Mouse (Mus musculus): ENCODE results near the gene Clpx. TPM values are rescaled to one million over a fixed set of nuclear protein-coding genes. Genes with fewer than 3 reads are reported as not detected.
"Not testable (repeated sequence)": the region's sequence is repeated elsewhere in the genome, so short reads cannot be mapped to it uniquely, and the experiment has no call there.

Gene Clpx
- polyA plus RNA-seq, 1 experiment from 2014 or later: 50.9 TPM

DNA sequence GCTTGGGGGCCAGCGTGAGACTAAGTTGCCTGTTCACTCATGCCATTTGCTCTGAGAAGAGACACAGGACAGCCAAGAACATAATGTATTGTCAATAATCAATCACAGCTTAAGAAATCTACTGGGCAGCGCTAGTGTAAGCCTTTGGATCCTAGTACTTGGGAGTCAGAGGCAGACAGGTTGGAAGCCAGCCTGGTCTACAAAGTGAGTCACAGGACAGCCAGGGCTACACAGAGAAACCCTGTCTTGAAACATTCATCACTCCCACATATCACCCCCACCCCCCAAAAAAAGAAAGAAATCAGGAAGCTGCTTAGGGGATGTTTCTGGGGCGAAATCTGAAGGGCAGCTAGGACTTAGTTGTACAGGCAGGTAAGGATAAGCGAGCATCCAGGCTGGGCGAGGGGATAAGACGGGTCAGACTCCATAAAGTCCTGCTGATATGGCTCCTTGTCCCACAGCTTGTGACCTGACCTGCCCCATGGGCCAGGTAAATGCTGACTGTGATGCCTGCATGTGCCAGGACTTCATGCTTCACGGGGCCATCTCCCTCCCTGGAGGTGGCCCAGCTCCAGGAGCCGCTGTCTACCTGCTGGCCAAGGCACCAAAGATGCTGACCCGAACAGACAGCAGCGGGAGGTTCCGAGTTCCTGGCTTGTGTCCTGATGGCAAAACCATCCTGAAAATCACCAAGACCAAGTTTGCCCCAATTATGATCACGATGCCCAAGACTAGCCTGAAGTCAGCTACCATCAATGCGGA, 20.8 kb upstream of the Clpx start:
- H3K36me3 ChIP-seq (replicated peaks): no peaks in the 10 kb centered on the region
- no peak overlapping the region for H3K4me3 ChIP-seq
- no peak for DNase-seq (ENCODE audit: low spot score)
- H3K9me3 ChIP-seq: no peaks in the 10 kb centered on the region
- H3K27ac ChIP-seq (replicated peaks): no peak overlapping the region; the same call in 1 of the 2 replicates
- H3K4me1 ChIP-seq: peaks cover 3% of the 10 kb centered on the region; the same call in 1 of the 2 replicates
- 88% methylated on average over 13 of the region's 13 CpGs for WGBS
- peaks cover 8% of the 10 kb centered on the region; the same call in 1 of the 2 replicates for H3K27me3 ChIP-seq (replicated peaks; ENCODE audit: low read depth, poor library complexity, severe bottlenecking)

DNA sequence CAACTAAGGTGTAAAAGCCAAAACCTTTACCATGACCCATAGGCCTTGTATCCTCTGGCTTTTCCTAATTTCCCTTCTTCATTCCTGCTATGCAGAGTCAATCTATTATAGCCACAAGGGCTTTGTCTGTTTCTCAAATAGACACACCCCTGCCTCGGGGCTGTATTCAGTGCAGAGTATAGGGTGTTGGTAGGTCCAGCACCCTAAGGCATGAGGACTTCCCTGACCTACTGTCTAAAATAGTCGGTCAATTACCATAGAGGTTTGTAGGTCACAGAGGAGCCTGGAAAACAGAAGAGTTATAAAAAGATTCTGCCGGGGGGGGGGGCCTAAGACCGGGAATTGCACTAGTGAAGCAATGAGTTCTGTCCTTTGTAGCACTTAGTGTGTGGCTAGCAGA, 20.2 kb upstream of the Clpx start:
- Histone ChIP-seq H3K4me3 (no peak overlapping the region), H3K27me3 (replicated peaks; ENCODE audit: low read depth, poor library complexity, severe bottlenecking) (peaks cover 8% of the 10 kb centered on the region; the same call in 1 of the 2 replicates), H3K27ac (replicated peaks) (no peak overlapping the region), H3K4me1 (0 out of 2 replicates have a peak, but pooled peaks cover 3% of the 10 kb centered on the region), H3K9me3 (no peaks in the 10 kb centered on the region), H3K36me3 (replicated peaks) (no peaks in the 10 kb centered on the region)
- no peak for DNase-seq (ENCODE audit: low spot score)
- 85% methylated on average over 4 of the region's 4 CpGs for WGBS

- not testable (repeated sequence) for H3K36me3 ChIP-seq (replicated peaks); H3K4me1 ChIP-seq; DNase-seq (ENCODE audit: low spot score); H3K4me3 ChIP-seq; H3K27ac ChIP-seq (replicated peaks); H3K9me3 ChIP-seq; H3K27me3 ChIP-seq (replicated peaks; ENCODE audit: low read depth, poor library complexity, severe bottlenecking)
- WGBS: 77% methylated on average over 3 of the region's 3 CpGs
Observed at GRCm38 (mm10) chr9:65274851-65275250, 19.2 kb upstream of the Clpx start.

DNA sequence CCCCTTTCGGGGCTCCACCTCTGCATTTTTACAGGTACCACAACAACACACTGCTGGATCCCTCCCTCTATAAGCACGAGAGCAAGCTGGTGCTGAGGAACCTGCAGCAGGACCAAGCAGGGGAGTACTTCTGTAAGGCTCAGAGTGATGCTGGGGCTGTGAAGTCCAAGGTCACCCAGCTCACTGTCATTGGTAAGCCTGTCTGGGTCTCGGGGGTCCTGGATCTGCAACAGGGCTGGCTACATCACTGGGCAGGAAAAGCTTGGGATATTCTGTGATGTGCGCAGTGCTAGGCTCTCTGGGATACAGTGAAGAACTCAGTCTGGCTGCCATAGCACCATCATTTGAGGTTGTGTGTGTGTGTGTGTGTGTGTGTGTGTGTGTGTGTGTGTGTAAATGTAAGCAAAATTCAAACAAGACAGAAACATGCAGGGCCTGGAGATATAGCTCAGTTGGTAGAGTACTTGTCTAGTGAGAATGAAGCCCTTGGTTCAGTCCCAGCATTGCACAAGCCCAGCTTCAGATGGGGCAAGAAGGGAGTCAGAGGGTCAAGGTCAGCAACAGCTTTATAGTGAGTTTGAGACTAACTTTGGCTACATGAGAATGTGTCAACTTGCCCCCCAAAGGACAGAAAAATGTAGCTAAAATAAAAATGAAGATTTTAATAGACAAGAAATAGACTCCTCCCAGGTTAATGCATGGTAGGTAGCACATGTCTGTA, 18.1 kb upstream of the Clpx start:
- no peak for DNase-seq (ENCODE audit: low spot score)
- H3K4me1 ChIP-seq: 0 out of 2 replicates have a peak, but pooled peaks cover 3% of the 10 kb centered on the region
- no peak overlapping the region for H3K4me3 ChIP-seq
- H3K36me3 ChIP-seq (replicated peaks): no peaks in the 10 kb centered on the region
- H3K9me3 ChIP-seq: no peaks in the 10 kb centered on the region
- 87% methylated on average over 4 of the region's 4 CpGs for WGBS
- no peaks in the 10 kb centered on the region for H3K27me3 ChIP-seq (replicated peaks; ENCODE audit: low read depth, poor library complexity, severe bottlenecking)
- no peak overlapping the region for H3K27ac ChIP-seq (replicated peaks)

GRCm38 (mm10) chr9:65281536-65282151, 12.4 kb upstream of the Clpx start:
- Histone ChIP-seq H3K4me3 (no peak overlapping the region), H3K27ac (replicated peaks) (no peak overlapping the region), H3K9me3 (no peaks in the 10 kb centered on the region), H3K27me3 (replicated peaks; ENCODE audit: low read depth, poor library complexity, severe bottlenecking) (no peaks in the 10 kb centered on the region), H3K36me3 (replicated peaks) (no peaks in the 10 kb centered on the region), H3K4me1 (no peaks in the 10 kb centered on the region)
- DNase-seq (ENCODE audit: low spot score): no peak
- 79% methylated on average over 5 of the region's 5 CpGs for WGBS

DNA sequence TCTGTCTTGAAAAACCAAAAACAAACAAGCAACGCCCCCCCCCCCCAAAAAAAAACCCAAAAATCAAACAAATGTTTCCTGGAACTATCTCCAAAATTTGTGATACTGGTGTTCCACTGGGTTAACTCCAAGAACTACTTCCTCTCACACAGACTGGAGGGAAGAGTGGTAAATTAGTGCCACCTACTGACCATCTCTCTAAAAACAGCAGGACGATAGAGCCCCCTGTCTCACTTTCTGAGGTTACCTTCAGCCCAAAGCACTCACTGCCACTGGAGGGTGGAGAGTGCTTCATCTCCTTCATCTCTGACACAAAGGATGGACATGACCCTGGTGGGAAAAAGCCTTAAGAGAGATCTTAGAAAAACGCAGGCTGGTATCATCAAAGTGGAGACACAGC, 10.8 kb upstream of the Clpx start:
- Histone ChIP-seq H3K27ac (replicated peaks) (no peak overlapping the region), H3K4me1 (no peaks in the 10 kb centered on the region), H3K36me3 (replicated peaks) (no peaks in the 10 kb centered on the region), H3K9me3 (no peaks in the 10 kb centered on the region), H3K27me3 (replicated peaks; ENCODE audit: low read depth, poor library complexity, severe bottlenecking) (no peaks in the 10 kb centered on the region), H3K4me3 (no peak overlapping the region)
- DNase-seq (ENCODE audit: low spot score): peak; percentile 14
- WGBS: 3% methylated on average over 3 of the region's 3 CpGs

- DNase-seq (ENCODE audit: low spot score); H3K27ac ChIP-seq (replicated peaks); H3K36me3 ChIP-seq (replicated peaks); H3K4me1 ChIP-seq; H3K9me3 ChIP-seq; H3K27me3 ChIP-seq (replicated peaks; ENCODE audit: low read depth, poor library complexity, severe bottlenecking); H3K4me3 ChIP-seq: not testable (repeated sequence)
- 88% methylated on average over 5 of the region's 5 CpGs for WGBS
Observed at GRCm38 (mm10) chr9:65288252-65288651, 5.8 kb upstream of the Clpx start.

GRCm38 (mm10) chr9:65289988-65290387, 4.1 kb upstream of the Clpx start:
- 90% methylated on average over 4 of the region's 4 CpGs for WGBS
- no peaks in the 10 kb centered on the region for H3K36me3 ChIP-seq (replicated peaks)
- H3K9me3 ChIP-seq: no peaks in the 10 kb centered on the region
- DNase-seq (ENCODE audit: low spot score): no peak
- H3K4me3 ChIP-seq: no peak overlapping the region
- H3K27ac ChIP-seq (replicated peaks): no peak overlapping the region
- no peaks in the 10 kb centered on the region for H3K27me3 ChIP-seq (replicated peaks; ENCODE audit: low read depth, poor library complexity, severe bottlenecking)
- peaks cover 10% of the 10 kb centered on the region for H3K4me1 ChIP-seq

- Histone ChIP-seq H3K4me1 (peaks cover 21% of the 10 kb centered on the region), H3K27ac (replicated peaks) (no peak overlapping the region), H3K4me3 (no peak overlapping the region), H3K27me3 (replicated peaks; ENCODE audit: low read depth, poor library complexity, severe bottlenecking) (no peaks in the 10 kb centered on the region), H3K9me3 (no peaks in the 10 kb centered on the region), H3K36me3 (replicated peaks) (peaks cover 8% of the 10 kb centered on the region)
- no peak for DNase-seq (ENCODE audit: low spot score)
- WGBS: 90% methylated on average over 3 of the region's 3 CpGs
Observed at GRCm38 (mm10) chr9:65292421-65292820, 1.6 kb upstream of the Clpx start.

DNA sequence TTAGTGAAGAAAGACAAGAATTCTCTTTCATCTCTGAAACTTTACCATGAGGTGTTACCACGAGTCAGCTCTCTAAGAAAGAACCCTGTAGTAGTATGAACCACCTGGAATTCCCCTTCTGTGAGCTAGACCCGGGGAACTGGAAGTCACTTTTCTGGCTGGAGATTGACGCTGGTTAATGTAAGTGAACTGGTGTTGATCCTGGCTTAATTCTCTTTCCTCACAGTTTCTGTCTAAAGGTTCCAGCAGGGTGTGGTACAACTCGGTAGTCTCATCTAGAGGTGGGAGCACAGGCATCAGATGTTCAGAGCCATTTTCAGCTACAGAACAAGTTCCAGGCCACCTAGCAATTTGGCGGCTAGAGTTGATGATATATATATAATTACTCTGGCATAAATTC, 941 bp upstream of the Clpx start:
- Histone ChIP-seq H3K4me3 (peak overlapping the region; percentile 97), H3K27me3 (replicated peaks; ENCODE audit: low read depth, poor library complexity, severe bottlenecking) (no peaks in the 10 kb centered on the region), H3K36me3 (replicated peaks) (peaks cover 15% of the 10 kb centered on the region), H3K27ac (replicated peaks) (peak overlapping the region; percentile 93), H3K9me3 (no peaks in the 10 kb centered on the region), H3K4me1 (peaks cover 21% of the 10 kb centered on the region)
- WGBS: 40% methylated on average over 5 of the region's 5 CpGs
- DNase-seq (ENCODE audit: low spot score): no peak

DNA sequence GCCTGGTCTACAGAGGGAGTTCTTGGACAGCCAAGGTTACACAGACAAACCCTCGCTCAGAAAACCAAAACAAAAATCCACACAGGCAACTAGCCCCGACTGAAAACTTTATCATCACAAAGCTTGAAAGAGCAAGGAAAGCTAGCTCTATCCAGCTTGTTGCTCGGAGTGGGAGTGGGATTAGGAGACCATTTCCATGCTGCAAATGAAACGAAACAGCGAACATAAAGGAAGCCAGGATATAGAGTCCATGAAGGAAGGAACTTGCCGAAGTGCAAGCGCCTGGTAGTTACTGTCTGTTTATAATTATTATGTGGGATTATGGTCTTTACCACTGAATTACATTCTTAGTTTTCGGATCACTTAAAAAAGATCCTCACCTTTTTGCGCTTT, 484 bp upstream of the Clpx start:
- under 1% methylated on average over 9 of the region's 9 CpGs for WGBS
- peak overlapping the region; percentile 97 for H3K4me3 ChIP-seq
- H3K9me3 ChIP-seq: no peaks in the 10 kb centered on the region
- peak overlapping the region; percentile 93 for H3K27ac ChIP-seq (replicated peaks)
- H3K27me3 ChIP-seq (replicated peaks; ENCODE audit: low read depth, poor library complexity, severe bottlenecking): no peaks in the 10 kb centered on the region
- H3K36me3 ChIP-seq (replicated peaks): peaks cover 15% of the 10 kb centered on the region
- peak; percentile 23 for DNase-seq (ENCODE audit: low spot score)
- H3K4me1 ChIP-seq: peaks cover 21% of the 10 kb centered on the region

- peak overlapping the region; percentile 97 for H3K4me3 ChIP-seq
- H3K36me3 ChIP-seq (replicated peaks): peaks cover 19% of the 10 kb centered on the region
- WGBS: 5% methylated on average over 28 of the region's 28 CpGs
- no peaks in the 10 kb centered on the region for H3K9me3 ChIP-seq
- peaks cover 21% of the 10 kb centered on the region for H3K4me1 ChIP-seq
- H3K27me3 ChIP-seq (replicated peaks; ENCODE audit: low read depth, poor library complexity, severe bottlenecking): no peaks in the 10 kb centered on the region
- H3K27ac ChIP-seq (replicated peaks): peak overlapping the region; percentile 93
- no peak for DNase-seq (ENCODE audit: low spot score)
Observed at GRCm38 (mm10) chr9:65294716-65295378, 787 bp downstream of the Clpx start.

Measured in embryonic facial prominence, embryonic 10.5 days (tissue).